Mouse (Mus musculus): ENCODE measurements at regions not wholly inside any gene's neighbourhood (a gene's known extent, or its start where the extent isn't known, plus 50 kb on each side); places are given as distances from the start of the nearest gene placed in this dataset.

DNA sequence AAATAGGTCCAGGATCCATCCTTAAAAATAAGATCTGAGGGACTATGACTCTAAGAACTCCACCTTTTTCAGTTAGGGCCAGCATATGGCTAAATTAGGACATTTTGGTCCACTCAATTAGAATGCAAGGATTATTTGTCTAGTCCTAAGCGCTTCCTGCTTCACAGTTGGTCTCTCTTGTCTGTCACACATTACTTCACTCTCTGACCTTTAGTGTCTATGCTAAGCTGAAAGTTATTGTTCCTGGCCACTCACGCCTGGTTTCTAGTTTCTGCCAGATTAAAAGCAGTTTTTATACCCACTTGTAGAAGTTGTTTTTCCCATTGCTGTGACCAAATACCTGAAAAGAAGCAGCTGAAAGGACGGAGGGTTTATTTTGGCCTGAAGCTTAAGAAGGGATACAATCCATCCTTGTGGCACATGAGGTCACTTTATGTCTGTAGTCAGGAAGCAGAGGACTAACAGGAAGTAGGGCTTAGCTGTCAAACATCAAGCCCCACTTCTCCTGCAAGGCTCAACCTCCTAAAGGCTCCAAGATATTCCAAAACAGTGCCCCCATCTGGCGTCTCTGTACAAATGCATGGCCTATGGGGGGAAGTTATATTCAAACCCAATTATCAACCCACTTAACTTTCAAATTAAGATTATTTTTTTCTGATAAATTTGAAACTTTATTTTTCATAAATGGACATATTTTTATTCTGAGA, 195.3 kb upstream of the Gm5148 start:
- peak; percentile 4 for DNase-seq (ENCODE audit: low read depth, low spot score)

DNA sequence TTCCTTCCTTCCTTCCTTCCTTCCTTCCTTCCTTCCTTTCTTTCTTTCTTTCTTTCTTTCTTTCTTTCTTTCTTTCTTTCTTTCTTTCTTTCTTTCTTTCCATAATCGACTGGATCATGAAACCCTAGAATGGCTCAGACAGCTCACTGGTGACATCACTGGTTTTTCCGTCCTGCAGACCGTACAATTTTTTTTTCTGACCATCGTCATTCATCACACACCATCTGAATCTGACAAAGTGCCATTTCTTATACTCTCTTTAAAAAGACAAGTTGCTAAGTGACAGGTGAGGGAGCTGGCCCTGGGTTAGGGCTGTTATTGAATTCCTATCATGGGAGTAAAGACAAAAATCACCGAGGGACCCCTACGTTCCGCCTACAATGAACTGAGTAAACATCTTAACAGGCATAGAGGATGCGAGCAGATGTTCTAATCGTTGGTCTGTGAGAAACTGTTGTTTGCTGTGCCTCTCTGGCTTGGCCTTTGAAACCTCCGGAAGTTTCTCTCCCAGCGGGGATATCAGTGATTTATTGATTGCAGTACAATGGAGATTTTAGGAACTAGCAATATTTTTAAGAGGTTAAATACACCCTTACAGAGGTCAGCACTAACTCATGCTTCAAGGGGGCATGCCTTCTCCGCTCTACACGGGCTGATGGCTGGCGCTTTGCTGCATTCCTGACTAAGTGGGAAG, 192.6 kb upstream of the Gm5148 start:
- DNase-seq (ENCODE audit: low read depth, low spot score), result no peak

GRCm38 (mm10) chr3:37916281-37916680, 192.0 kb upstream of the Gm5148 start:
- no peak for DNase-seq (ENCODE audit: low read depth, low spot score)

DNA sequence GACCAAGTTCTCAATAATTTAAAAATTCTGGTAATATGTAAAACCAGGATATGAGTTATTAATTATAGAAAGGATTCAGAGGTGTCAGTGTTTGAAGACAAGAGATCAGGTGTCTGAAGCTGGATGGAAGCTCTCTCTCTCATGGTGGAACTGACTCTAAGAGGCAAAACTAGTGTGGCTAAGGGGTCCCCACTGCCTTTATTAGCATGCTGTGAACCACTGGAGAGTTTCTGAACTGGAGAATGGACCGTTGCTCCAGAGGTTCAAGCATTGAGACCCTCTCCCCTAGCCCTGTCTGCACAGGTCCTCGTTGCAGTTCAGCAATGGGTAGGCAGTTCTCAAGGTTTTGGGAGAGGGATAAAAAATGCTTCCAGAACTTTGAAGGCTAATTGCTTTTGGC, 191.4 kb upstream of the Gm5148 start:
- no peak for DNase-seq (ENCODE audit: low read depth, low spot score)

DNA sequence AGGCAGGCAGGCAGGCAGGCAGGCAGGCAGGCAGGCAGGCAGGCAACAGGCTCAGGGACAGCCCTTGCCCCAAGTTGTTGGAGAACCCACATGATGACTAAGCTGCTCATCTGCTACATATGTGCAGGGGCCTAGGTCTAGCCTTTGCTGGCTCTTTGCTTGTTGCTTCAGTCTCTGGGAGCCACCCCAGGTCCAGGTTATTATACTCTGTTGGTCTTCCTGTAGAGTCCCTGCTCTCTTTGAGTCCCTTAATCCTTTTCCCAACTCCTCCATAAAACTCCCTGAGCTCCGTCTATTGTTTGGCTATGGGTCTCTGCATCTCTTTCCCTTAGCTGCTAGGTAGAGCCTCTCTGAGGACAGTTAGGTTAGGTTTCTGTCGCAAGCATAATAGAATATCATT, 189.8 kb upstream of the Gm5148 start:
- DNase-seq (ENCODE audit: low read depth, low spot score), result no peak

DNA sequence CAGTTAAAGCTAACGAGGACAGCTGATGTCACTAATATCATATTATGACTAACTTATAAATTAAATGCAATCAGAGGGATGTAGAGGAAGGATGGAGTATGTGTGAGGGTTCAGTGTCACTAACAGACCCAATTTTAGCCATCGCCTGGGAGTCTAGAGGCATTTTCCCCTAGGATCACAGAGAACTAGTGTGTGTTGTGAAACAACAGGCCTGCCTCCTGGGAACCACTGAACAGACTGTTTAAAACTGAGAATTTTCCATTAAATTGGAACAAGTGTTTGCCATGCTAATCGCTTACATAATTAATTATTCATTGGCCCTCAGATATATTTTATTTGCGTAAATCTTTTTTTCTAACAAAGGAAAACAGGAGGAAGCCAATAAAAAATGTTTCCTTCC, 185.5 kb upstream of the Gm5148 start:
- no peak for DNase-seq (ENCODE audit: low read depth, low spot score)

- no peak for DNase-seq (ENCODE audit: low read depth, low spot score)
These were observed 184.7 kb upstream of the Gm5148 start for GRCm38 (mm10) chr3:37909008-37909407.

DNA sequence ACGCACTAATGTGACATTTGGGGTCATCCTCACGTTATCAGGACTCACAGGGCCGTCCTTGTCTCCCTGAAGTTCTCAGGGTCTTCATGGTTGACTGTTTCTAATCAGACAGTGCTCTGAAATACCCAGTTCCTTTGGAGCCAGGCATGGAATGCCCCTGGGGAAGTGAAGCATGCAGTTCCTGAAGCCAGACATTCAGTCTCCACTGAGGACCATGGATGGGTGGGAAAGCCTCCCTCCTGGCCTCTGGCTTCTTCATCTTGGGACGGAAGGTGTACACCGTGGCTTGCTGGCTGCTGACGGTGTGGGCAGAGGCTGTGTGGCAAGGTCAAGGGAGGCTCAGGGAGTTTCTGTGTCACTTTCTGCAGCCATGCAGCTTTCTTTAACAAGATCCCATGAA, 184.2 kb upstream of the Gm5148 start:
- no peak for DNase-seq (ENCODE audit: low read depth, low spot score)

- no peak for DNase-seq (ENCODE audit: low read depth, low spot score)
These were observed 183.3 kb upstream of the Gm5148 start for GRCm38 (mm10) chr3:37907432-37908088.

GRCm38 (mm10) chr3:37906806-37907251, 182.5 kb upstream of the Gm5148 start:
- no peak for DNase-seq (ENCODE audit: low read depth, low spot score)

GRCm38 (mm10) chr3:37904188-37904587, 179.9 kb upstream of the Gm5148 start:
- no peak for DNase-seq (ENCODE audit: low read depth, low spot score)

- no peak for DNase-seq (ENCODE audit: low read depth, low spot score)
These were observed 179.2 kb upstream of the Gm5148 start for GRCm38 (mm10) chr3:37903482-37903881.

- DNase-seq (ENCODE audit: low read depth, low spot score), result no peak
These were observed 178.7 kb upstream of the Gm5148 start for GRCm38 (mm10) chr3:37903021-37903420.

- DNase-seq (ENCODE audit: low read depth, low spot score), result no peak
These were observed 173.1 kb upstream of the Gm5148 start for GRCm38 (mm10) chr3:37897392-37897791.

DNA sequence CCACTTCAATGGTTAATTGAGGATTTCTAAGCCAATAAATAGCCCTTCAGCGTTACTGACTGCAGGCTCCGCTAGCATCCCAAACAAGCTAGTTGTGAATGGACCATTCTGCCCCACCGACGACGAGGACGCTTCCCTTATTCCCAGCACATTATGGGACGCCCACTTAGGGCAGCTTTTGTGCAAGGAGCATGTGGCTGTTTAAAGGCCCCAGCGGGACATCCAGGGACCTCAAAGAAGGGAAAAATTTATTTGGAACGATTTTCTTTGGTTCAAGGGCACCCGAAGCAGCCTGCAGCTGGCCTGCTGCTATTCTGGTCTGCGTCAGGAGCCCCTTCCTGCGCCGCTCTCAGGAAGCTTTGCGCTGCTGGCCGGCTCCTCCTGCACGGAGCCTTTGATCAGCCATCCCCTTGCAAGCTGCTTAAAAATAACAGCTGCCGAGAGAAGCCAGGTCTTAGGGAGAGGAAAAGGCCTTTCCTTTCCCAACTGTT, 172.6 kb upstream of the Gm5148 start:
- DNase-seq (ENCODE audit: low read depth, low spot score), result peak; percentile 7

DNA sequence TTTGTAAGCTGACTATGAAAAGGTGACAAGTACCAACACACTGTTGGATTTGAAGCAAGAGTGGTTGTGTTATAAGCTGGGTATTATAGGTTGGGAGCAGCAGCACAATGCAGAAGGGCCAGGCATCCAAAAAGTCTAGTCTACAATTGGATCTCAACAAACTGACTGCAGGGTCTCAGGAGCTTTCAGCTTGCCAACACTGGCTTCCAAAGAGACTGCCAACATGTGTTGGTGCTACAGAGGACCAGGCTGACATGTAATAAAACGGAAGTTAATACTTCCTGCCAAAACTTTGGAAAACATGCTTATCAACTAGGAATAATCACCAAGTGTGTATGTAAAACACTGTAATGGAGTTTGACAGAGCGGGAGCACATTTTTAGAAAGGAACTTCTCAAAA, 170.3 kb upstream of the Gm5148 start:
- DNase-seq (ENCODE audit: low read depth, low spot score), result no peak

- no peak for DNase-seq (ENCODE audit: low read depth, low spot score)
These were observed 165.9 kb upstream of the Gm5148 start for GRCm38 (mm10) chr3:37890202-37890601.

DNA sequence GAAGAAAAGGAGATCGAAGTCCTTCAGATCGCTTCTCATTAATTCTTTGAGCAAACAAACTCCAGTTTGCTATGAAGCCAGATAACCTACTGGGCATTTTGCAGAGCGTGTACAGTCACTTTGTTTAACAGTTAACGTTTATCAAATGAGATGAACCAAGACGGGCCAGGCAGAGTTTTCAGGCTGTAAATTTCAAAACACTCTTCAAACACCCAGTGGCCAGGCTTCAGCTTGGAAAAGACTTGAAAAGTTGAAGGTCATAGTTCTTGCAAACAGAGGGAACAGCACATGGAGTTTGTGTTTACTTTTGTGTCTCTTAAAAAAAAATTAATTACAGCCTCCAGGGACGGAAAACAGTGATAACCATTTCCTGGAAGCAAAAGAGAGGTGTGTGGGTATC, 164.2 kb upstream of the Gm5148 start:
- DNase-seq (ENCODE audit: low read depth, low spot score), result no peak

- no peak for DNase-seq (ENCODE audit: low read depth, low spot score)
These were observed 163.4 kb upstream of the Gm5148 start for GRCm38 (mm10) chr3:37887711-37888110.

DNA sequence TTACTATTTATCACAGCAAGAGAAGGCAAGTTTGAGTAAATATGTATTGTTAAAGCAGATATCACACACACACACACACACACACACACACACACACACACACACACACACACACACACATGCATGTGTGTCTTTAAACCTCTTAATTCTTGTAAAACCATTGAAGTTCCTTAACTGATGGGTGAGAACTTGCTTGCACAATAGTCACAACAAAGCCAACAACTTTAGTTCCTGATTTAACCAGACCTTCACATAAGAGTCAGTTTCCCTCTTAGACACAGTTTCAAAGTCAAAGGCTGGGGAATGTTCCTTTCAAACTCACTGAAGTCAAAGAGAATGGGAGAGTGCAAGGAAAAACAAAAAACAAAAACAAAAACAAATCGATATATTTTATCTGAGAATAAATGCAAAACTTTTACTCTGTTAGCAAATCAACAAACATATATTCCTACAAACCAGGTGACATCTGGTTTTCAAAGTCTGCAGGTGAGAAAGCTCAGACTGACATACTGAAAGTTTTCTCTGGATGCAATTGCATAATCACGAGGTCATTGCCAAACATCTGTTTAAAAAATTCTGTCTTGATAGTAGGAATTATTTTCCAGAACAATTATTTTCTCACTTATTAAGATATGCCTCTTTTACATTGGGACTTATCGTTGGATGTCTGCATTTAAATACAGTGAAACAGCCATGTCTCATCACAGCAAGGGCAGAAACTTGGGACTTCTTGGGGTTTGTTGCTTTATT, 162.6 kb upstream of the Gm5148 start:
- DNase-seq (ENCODE audit: low read depth, low spot score), result no peak

- no peak for DNase-seq (ENCODE audit: low read depth, low spot score)
These were observed 161.5 kb upstream of the Gm5148 start for GRCm38 (mm10) chr3:37885776-37886175.

GRCm38 (mm10) chr3:37882417-37882816, 158.1 kb upstream of the Gm5148 start:
- DNase-seq (ENCODE audit: low read depth, low spot score), result no peak
